In the genomic region with DNA sequence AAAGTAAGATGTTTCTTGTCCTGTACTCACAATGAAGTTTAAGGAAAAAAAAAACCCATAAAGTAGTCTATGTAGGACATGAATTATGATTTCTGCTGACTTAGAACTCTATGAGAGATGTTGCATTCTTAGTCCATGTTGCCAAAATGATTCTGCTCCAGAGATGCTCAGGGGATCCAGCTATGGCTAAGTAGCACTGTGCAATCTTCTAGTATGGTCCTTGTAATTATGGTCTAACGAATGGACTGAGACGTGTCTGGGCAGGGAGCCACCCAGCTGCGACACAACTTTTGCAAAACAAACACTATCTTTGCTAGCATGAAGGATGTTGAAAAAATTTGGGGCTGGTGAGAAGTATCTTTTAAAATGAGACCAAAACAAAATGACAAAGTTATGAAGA, we compare ENCODE assay signal across 16 mouse cellular contexts. TPM values are rescaled to one million over a fixed set of nuclear protein-coding genes. Genes with fewer than 3 reads are reported as not detected.
DNase-seq lines count a peak whose midpoint lies in the region; ATAC-seq and TF ChIP-seq lines count a peak whose summit lies in the region.
"Had no signal": no experiment of that assay in that cellular context is flagged by ENCODE, and none has a peak within 500 bp of the region (broad histone marks: within the 10 kb centered on the region; RNA-seq: fewer than 3 reads in every experiment).

No protein-coding gene starts in this region.

- 0 out of 2 replicates have a peak, but pooled peaks cover 2% of the 10 kb centered on the region for H3K4me1 ChIP-seq in embryonic facial prominence, embryonic 14.5 days (ENCODE audit: control insufficient read depth, insufficient read depth, low read length)
- no peaks in the 10 kb centered on the region for H3K4me1 ChIP-seq in embryonic facial prominence, embryonic 10.5 days
- no peaks in the 10 kb centered on the region for H3K4me1 ChIP-seq in midbrain, embryonic 11.5 days (ENCODE audit: control insufficient read depth, insufficient read depth, low read length)
- no peaks in the 10 kb centered on the region for H3K4me1 ChIP-seq in midbrain, embryonic 16.5 days (ENCODE audit: control insufficient read depth, insufficient read depth, low read length)
- H3K4me1 ChIP-seq in stomach, postnatal 0 days (replicated peaks; ENCODE audit: control insufficient read depth, insufficient read depth), result no peaks in the 10 kb centered on the region

- H3K9me3 ChIP-seq in embryonic facial prominence, embryonic 14.5 days (ENCODE audit: control insufficient read depth, low read length), result no peaks in the 10 kb centered on the region
- H3K9me3 ChIP-seq in embryonic facial prominence, embryonic 10.5 days, result no peaks in the 10 kb centered on the region
- no peaks in the 10 kb centered on the region for H3K9me3 ChIP-seq in midbrain, embryonic 11.5 days (ENCODE audit: control insufficient read depth, low read length)
- no peaks in the 10 kb centered on the region for H3K9me3 ChIP-seq in midbrain, embryonic 16.5 days (replicated peaks; ENCODE audit: control insufficient read depth, low read length, poor library complexity, severe bottlenecking)
- H3K9me3 ChIP-seq in stomach, postnatal 0 days (ENCODE audit: control insufficient read depth, low read length), result no peaks in the 10 kb centered on the region

- H3K9ac ChIP-seq in embryonic facial prominence, embryonic 14.5 days (ENCODE audit: low read depth, low read length), result no peak overlapping the region
- no peak overlapping the region for H3K9ac ChIP-seq in midbrain, embryonic 11.5 days (ENCODE audit: low read length)
- no peak overlapping the region for H3K9ac ChIP-seq in midbrain, embryonic 16.5 days (ENCODE audit: low read depth, low read length)
- H3K9ac ChIP-seq in stomach, postnatal 0 days (ENCODE audit: low read length), result no peak overlapping the region
- H3K9ac ChIP-seq: liver, postnatal 0 days had no signal

- no peak for TF ChIP-seq CTCF in layer of hippocampus, adult 2 months (conservative IDR thresholded peaks at IDR 0.05)
- no peak for TF ChIP-seq CTCF in stomach, postnatal 0 days (IDR thresholded peaks at IDR 0.05; ENCODE audit: low read depth)

- no peak for ATAC-seq in embryonic facial prominence, embryonic 14.5 days (ENCODE audit: low read depth)
- ATAC-seq in midbrain, embryonic 11.5 days (ENCODE audit: low FRiP score), result no peak
- no peak for ATAC-seq in midbrain, embryonic 16.5 days
- ATAC-seq in stomach, postnatal 0 days (ENCODE audit: low FRiP score, low TSS enrichment), result no peak
- ATAC-seq: liver, postnatal 0 days had no signal

- DNase-seq in embryonic facial prominence, embryonic 14.5 days (ENCODE audit: low spot score), result peak; percentile 45
- DNase-seq in embryonic facial prominence, embryonic 10.5 days (ENCODE audit: low spot score), result no peak
- DNase-seq in midbrain, embryonic 11.5 days (ENCODE audit: low spot score, missing footprints), result peak; percentile 59
- DNase-seq in heart, postnatal 36 days, result peak; percentile 43 to 50
- DNase-seq in ovary, postnatal 36 days (ENCODE audit: low spot score), result peak; percentile 14
- no peak for DNase-seq in layer of hippocampus, adult 2 months (ENCODE audit: low spot score in 2 of 2)
- DNase-seq in stomach, postnatal 0 days (ENCODE audit: low spot score), result no peak
- DNase-seq: liver, postnatal 0 days; thymus, postnatal 36 days had no signal

- H3K27ac ChIP-seq in embryonic facial prominence, embryonic 14.5 days (replicated peaks; ENCODE audit: low read depth, low read length), result no peak overlapping the region
- no peak overlapping the region for H3K27ac ChIP-seq in embryonic facial prominence, embryonic 10.5 days (replicated peaks)
- H3K27ac ChIP-seq in midbrain, embryonic 11.5 days (ENCODE audit: low read depth, low read length), result no peak overlapping the region
- no peak overlapping the region for H3K27ac ChIP-seq in midbrain, embryonic 16.5 days (ENCODE audit: low read length)
- no peak overlapping the region for H3K27ac ChIP-seq in layer of hippocampus, adult 2 months
- H3K27ac ChIP-seq in stomach, postnatal 0 days (replicated peaks), result no peak overlapping the region

- H3K36me3 ChIP-seq in embryonic facial prominence, embryonic 14.5 days (ENCODE audit: control insufficient read depth, insufficient read depth, low read length), result no peaks in the 10 kb centered on the region
- no peaks in the 10 kb centered on the region for H3K36me3 ChIP-seq in embryonic facial prominence, embryonic 10.5 days (replicated peaks)
- no peaks in the 10 kb centered on the region for H3K36me3 ChIP-seq in midbrain, embryonic 11.5 days (ENCODE audit: control insufficient read depth, insufficient read depth, low read length)
- H3K36me3 ChIP-seq in midbrain, embryonic 16.5 days (ENCODE audit: control insufficient read depth, insufficient read depth, low read length), result no peaks in the 10 kb centered on the region
- H3K36me3 ChIP-seq in stomach, postnatal 0 days (ENCODE audit: control insufficient read depth, insufficient read depth, low read length), result no peaks in the 10 kb centered on the region

- H3K4me3 ChIP-seq in embryonic facial prominence, embryonic 14.5 days (ENCODE audit: low read depth, low read length), result no peak overlapping the region
- no peak overlapping the region for H3K4me3 ChIP-seq in embryonic facial prominence, embryonic 10.5 days
- no peak overlapping the region for H3K4me3 ChIP-seq in midbrain, embryonic 11.5 days (ENCODE audit: low read depth, low read length)
- no peak overlapping the region for H3K4me3 ChIP-seq in midbrain, embryonic 16.5 days (ENCODE audit: low read depth, low read length)
- no peak overlapping the region for H3K4me3 ChIP-seq in layer of hippocampus, adult 2 months
- no peak overlapping the region for H3K4me3 ChIP-seq in stomach, postnatal 0 days (ENCODE audit: low read depth, low read length)
- H3K4me3 ChIP-seq: erythroblast, embryonic 14.5 days had no signal

- TF ChIP-seq EP300 in stomach, postnatal 0 days (optimal IDR thresholded peaks at IDR 0.05), result no peak

- WGBS in embryonic facial prominence, embryonic 14.5 days, result 64% methylated on average over 3 of the region's 3 CpGs
- WGBS in embryonic facial prominence, embryonic 10.5 days, result 87% methylated on average over 3 of the region's 3 CpGs
- WGBS in midbrain, embryonic 11.5 days, result 88% methylated on average over 3 of the region's 3 CpGs
- WGBS in midbrain, embryonic 16.5 days, result 92% methylated on average over 3 of the region's 3 CpGs
- 35% methylated on average over 3 of the region's 3 CpGs for WGBS in stomach, postnatal 0 days

- intact Hi-C loops in heart, postnatal 36 days (cut with DNase I), result no loop called here

- H3K27me3 ChIP-seq in embryonic facial prominence, embryonic 14.5 days (replicated peaks; ENCODE audit: control insufficient read depth, insufficient read depth, low read length), result no peaks in the 10 kb centered on the region
- H3K27me3 ChIP-seq in embryonic facial prominence, embryonic 10.5 days (replicated peaks; ENCODE audit: low read depth, poor library complexity, severe bottlenecking), result no peaks in the 10 kb centered on the region
- H3K27me3 ChIP-seq in midbrain, embryonic 11.5 days (ENCODE audit: control insufficient read depth, insufficient read depth, low read length), result no peaks in the 10 kb centered on the region
- H3K27me3 ChIP-seq in midbrain, embryonic 16.5 days (ENCODE audit: control insufficient read depth, insufficient read depth, low read depth, low read length), result no peaks in the 10 kb centered on the region
- H3K27me3 ChIP-seq in stomach, postnatal 0 days (ENCODE audit: control insufficient read depth, insufficient read depth, low read length), result no peaks in the 10 kb centered on the region

- H3K4me2 ChIP-seq in embryonic facial prominence, embryonic 14.5 days (ENCODE audit: low read depth, low read length), result no peak overlapping the region
- H3K4me2 ChIP-seq in midbrain, embryonic 11.5 days, result no peak overlapping the region
- H3K4me2 ChIP-seq in midbrain, embryonic 16.5 days (ENCODE audit: low read length), result no peak overlapping the region
- no peak overlapping the region for H3K4me2 ChIP-seq in stomach, postnatal 0 days (replicated peaks; ENCODE audit: low read depth)

RNA-seq across cellular contexts. Expression of gene Bbox1, which starts 45.1 kb away (rescaled TPM):
- polyA plus RNA-seq in embryonic facial prominence, embryonic 14.5 days (2014; fragmentation: Nextera tagmentation; extraction: Ambion mirVana), result 0.92 and 1.2 TPM in 2 replicates
- polyA plus RNA-seq in embryonic facial prominence, embryonic 10.5 days (2016; fragmentation: Nextera tagmentation; extraction: Ambion mirVana), result 0.11 TPM in 1 of 2 replicates, not detected in the other
- 0.06 TPM in 1 of 2 replicates, not detected in the other for polyA plus RNA-seq in midbrain, embryonic 11.5 days (2014; fragmentation: Nextera tagmentation; extraction: Ambion mirVana)
- polyA plus RNA-seq in midbrain, embryonic 16.5 days (2015; fragmentation: Nextera tagmentation; extraction: Ambion mirVana), result 0.65 and 1.1 TPM in 2 replicates
- total RNA-seq in heart, postnatal 36 days (2021), result not detected
- 1 to 10 TPM in 1 of 2 experiments, under 1 TPM in 1; 0.83 to 1.7 TPM for total RNA-seq in layer of hippocampus, adult 2 months (2021)
- polyA plus RNA-seq in stomach, postnatal 0 days (2015; fragmentation: Nextera tagmentation; extraction: Ambion mirVana), result 0.27 and 0.30 TPM in 2 replicates
- total RNA-seq: common myeloid progenitor, adult 5-6 weeks; ES-E14; monocyte, adult 5-6 weeks had no signal
- polyA plus RNA-seq: erythroblast, embryonic 14.5 days; hindbrain, embryonic 11.5 days; spleen, adult 2 months had no signal

Comparison
In these comparisons a context has a peak if more than half of its experiments do, and no peak if none do; other contexts are left out.
1. DNase-seq: peak in embryonic facial prominence, embryonic 14.5 days (single experiment), midbrain, embryonic 11.5 days (single experiment), heart, postnatal 36 days (2 of 2) and ovary, postnatal 36 days (single experiment); none in embryonic facial prominence, embryonic 10.5 days (single experiment), layer of hippocampus, adult 2 months (0 of 2) and stomach, postnatal 0 days (single experiment).